Mouse (Mus musculus): ENCODE results near the gene Kif16b.

Kif16b gene

GRCm38 (mm10) chr2:142900862-142901805 is at the start of gene Kif16b:
Gene Kif16b, minus strand, starts transcription at chr2:142901531.
- DNase-seq = peak; percentile 96 to 98

- DNase-seq = no peak
Measured at GRCm38 (mm10) chr2:142940899-142941642, 39.7 kb upstream of the Kif16b start.

DNA sequence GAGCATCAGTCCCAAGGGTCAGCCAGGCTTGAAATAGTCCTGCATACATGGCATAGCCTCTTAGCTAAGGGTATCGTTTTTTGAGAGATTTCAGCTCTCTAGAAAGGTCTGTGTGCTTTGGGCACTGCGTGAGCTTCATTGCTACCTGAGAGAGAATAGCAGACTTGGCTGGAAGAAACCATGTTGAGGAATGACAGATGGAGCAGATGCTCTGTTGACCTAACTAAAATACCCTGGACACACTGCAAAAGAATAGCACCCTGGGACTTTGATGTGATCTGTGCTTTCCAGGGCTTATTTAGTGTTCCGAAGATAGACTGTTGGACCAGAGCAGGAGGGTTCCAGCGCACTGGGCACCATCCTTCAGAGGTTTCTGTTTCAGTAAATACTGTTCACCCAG is 29.1 kb upstream of the Kif16b start:
- no peak for DNase-seq

DNA sequence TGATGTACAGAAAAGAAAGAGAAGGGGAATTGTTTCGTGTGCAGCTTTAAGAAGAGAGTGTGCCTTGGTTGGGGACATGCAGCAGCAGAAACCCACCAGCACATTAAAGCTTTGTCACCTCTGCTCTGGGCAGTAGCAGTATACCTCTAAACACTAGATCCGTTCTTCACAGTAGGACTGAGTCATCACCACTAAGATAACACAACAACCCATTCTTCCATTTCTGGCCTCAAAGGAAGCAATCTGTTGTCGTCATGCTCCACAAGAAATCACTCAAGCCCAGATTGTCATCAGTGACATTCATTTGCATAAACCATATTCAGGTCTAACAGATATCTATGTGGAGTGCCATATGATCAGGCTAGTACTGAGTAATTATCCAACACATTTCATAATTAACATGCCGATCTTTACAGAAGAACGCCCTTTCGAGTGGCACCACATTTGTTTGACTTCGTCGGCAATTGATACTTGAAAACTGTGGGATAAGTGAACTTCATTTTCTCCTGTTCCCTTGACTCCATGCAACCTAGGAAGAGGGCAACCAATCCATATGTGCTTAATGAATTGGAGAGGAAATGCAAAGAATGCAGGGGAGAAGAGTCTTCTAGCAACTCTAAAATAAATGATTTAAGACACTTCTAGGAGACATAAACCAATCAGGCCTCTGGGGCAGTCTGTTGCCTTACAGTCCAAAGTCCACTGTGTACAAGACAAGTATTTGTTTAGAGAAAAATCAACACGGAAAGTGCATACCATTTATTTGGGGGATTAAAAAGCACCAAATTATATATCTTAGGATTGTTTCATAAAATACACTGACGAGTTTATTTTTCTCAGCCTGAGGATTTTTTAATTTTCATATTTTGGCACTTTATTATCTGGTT is 28.1 kb upstream of the Kif16b start:
- DNase-seq = no peak

- DNase-seq = no peak
Measured at GRCm38 (mm10) chr2:142910808-142911388, 9.6 kb upstream of the Kif16b start.

- DNase-seq = no peak
Measured at GRCm38 (mm10) chr2:142909213-142909612, 7.9 kb upstream of the Kif16b start.

DNA sequence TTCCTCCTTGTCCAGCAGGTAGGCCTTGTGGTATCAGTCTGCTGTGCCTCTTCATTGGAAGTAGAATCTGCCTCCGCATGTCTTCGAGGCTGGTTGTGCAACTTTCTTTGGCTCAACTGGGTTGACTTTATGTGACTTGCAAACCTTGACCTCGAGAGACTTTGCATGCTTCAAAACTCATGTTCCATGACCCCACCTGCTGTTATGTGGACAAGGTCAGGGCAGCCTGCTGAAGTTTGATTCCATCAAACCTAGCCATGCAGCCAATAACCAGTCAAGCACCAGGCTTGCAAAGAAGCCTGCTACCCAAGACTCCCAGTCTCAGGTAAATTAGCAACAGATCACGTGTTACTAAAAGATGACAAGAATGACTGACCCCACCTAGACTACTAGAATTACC is 5.7 kb upstream of the Kif16b start:
- DNase-seq = peak; percentile 13 to 64

DNA sequence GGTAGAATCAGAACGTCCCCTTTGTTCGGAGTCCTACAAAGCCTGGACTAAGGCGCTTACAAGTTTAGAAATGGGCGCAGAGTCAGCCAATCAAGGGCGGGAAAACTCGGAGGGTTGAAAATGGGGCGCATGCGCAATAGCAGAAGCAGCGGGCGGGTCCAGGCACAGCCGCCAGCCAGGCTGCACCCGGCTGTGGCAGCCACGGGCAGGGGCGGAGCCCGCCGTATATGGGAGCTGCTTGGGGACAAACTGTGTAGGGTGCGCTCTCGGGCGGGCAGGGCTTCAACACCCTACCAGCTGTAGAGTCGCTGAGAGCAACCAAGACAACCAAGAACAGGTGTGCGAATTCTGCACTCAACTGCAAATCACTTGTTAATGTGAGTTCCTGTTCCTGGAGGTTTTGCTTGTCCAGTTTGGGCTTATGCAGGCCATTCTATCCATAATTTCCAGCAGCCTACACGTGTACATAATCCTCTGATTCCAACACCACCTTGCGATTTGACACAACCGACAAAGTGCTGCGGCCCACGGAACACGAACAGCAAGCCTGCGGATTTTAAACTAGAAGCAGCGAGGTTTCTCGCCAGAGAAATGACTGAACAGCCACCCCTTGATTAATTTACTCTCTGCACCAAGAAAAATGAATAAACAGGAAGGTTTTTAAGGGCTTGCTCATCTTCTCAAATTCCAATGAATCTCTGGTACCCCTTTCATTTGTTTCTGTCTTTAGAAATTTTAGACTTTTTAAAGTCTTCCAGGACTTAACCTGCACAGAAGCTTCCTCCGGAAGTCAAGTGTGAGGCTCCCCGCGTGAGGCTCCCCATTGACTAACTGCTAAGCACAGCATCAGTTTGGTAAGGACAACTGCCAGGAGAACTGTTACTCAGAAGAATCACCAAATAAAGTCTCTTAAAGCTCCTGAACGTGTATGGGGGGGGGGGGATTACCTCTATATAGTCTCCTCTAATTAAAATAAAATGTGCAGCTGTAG is 1.9 kb upstream of the Kif16b start:
- DNase-seq = peak; percentile 94 to 98

- DNase-seq = no peak
Measured at GRCm38 (mm10) chr2:142900120-142900861, 1.0 kb downstream of the Kif16b start.

- DNase-seq = peak; percentile 43 to 76
Measured at GRCm38 (mm10) chr2:142893780-142894179, 7.6 kb downstream of the Kif16b start.

DNA sequence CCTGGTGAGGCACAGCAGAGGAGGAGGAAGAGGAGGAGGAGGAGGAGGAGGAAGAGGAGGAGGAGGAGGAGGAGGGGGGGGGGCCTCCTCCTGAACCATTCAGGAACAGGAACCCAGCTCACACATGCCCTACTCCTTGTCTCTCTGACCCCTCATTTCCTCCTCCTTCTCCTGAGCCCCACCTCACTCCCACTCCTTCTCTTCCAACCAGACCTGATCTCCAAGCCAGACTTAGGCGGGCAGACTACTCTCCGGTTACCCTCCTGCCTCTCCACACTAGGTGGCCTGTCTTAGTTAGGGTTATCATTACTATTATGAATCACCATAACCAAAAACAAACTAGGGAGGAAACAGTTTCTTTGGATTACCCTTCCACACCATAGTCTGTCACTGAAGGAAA is 10.0 kb downstream of the Kif16b start:
- DNase-seq = no peak

DNA sequence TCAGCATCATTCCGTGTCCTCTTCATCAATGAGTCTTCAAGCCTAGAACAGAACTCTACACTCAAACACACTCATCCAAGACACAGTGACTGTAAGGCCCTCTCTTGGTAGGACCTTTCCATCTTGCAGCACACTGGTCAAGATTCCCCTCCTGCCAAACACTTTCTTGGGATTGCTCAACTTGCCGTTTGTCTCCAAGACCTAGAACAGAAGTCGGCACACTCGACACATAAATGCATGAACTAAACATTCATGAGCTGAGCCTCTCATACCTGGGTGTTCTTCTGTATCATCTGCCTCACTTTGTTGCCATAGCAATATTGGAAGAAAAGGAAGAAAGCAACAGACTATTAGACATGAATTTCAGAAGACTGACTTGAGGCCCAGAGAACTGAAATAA is 16.9 kb downstream of the Kif16b start:
- DNase-seq = no peak

DNA sequence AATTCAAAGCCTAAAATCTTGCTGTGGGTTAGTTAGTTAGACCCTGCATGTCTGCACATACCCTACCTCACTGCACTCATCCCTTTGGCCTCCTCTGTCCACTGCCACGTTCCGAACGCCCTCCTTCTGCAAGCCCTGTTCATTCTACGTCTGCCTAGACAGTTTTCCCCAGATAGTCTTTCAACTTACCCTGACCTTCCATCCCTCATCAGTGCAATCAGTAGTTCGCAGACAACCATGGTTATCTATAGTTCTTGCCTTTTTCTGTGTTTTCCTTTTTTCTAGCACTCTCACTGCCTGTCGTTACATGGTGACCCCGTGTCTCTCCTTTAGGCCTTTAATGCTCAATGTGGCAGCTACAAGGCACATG is 17.7 kb downstream of the Kif16b start:
- no peak for DNase-seq

DNA sequence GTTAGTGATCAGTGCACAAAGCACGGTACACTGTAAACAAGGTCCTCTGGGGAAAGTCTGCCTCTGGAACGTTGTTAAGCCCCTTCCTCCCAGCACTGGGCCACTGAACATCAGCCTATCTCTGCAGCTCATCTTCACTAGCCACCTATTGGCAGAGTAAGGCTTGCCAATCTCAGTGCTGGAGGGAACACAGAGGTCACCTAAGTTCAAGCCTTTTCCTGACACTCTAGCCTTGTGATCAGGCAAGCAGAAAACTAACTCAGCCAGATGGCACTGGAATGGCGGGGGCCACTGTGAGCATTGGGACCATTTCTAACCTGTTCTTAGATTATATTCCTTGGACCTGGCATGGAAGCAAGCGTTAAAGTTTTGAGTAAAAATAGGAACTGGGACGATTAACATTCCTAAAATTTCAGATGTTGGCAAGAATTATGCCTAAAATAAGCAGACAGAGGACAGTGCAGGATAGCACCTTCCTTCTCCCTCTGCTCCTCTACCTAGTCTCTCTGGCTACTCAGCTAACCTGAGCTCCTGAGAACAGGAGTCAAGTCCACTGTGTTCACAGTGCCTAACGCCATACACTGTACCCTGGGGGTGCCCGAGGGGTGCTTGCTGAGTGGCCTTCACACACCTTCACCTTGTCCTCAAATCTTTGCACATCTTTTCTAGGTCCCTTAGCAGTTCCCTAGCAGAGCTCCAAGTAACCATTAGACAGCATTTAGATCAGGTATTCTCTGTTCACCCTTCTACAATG is 18.3 kb downstream of the Kif16b start:
- DNase-seq = peak; percentile 65 to 81

DNA sequence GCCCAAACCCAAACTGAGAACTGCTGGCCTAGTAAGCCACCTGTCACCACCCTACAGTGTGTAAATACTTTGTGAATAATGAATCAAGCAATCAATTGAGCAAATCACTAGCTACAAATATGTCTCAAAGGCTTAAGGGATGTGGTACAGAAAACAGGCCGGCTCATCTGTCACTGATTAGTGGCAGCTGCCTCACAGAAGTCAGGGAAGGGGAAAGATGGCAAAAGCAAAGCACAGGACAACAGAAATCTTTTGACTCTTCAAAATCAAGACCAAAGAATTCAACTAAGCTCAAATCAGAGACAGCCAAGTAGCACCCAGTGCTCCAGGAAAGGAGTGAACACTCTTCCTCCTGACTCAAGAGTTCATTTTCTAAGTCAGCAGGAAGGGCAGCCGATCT is 18.9 kb downstream of the Kif16b start:
- no peak for DNase-seq

- DNase-seq = no peak
Measured at GRCm38 (mm10) chr2:142881177-142881576, 20.2 kb downstream of the Kif16b start.

GRCm38 (mm10) chr2:142879257-142879818 is 22.0 kb downstream of the Kif16b start:
- DNase-seq = peak; percentile 60 to 83

GRCm38 (mm10) chr2:142876636-142877035 is 24.7 kb downstream of the Kif16b start:
- DNase-seq = no peak

DNA sequence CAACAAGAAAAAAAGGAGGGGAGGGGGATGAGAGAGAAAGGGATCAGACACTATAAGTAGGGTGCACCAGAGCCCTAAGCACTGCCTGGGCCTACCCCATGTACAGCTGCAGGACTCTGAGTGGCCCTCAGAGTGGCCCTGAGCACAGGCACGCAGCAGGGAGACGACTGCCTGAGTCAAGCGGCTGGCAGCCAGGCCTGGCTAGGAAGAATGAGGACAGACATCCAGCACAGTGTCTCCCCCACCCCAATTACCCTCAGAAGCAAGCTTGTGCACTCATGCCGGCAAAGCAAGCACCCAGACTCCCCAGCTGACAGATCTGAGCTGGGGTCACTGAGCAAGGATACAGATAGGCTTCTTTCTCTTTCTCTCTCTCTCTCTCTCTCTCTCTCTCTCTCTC is 25.4 kb downstream of the Kif16b start:
- no peak for DNase-seq
